Mouse (Mus musculus): ENCODE data around the gene Gpc6. TPM values are rescaled to one million over a fixed set of nuclear protein-coding genes. Genes with fewer than 3 reads are reported as not detected.
A peak's percentile ranks its signal among the peaks of the same experiment; 100 is the strongest.
"Not testable (repeated sequence)": the region's sequence is repeated elsewhere in the genome, so short reads cannot be mapped to it uniquely, and the experiment has no call there.

The Gpc6 gene
- polyA plus RNA-seq, 1 experiment from 2014 or later: 32.2 TPM

- no peak overlapping the region for H3K4me2 ChIP-seq (replicated peaks; ENCODE audit: low read depth, low read length)
- no peak overlapping the region for H3K4me3 ChIP-seq (ENCODE audit: low read depth, low read length)
- 73% methylated on average over 3 of the region's 3 CpGs for WGBS
- no peak overlapping the region for H3K27ac ChIP-seq (ENCODE audit: low read depth, low read length)
- ATAC-seq (ENCODE audit: low FRiP score) (no peak), DNase-seq (ENCODE audit: low spot score) (no peak)
- H3K9ac ChIP-seq (ENCODE audit: low read depth, low read length): no peak overlapping the region
- no peaks in the 10 kb centered on the region for H3K9me3 ChIP-seq (ENCODE audit: control insufficient read depth, low read length)
- H3K27me3 ChIP-seq (ENCODE audit: control insufficient read depth, insufficient read depth, low read length): no peaks in the 10 kb centered on the region
- H3K36me3 ChIP-seq (ENCODE audit: control insufficient read depth, insufficient read depth, low read length): no peaks in the 10 kb centered on the region
- no peaks in the 10 kb centered on the region for H3K4me1 ChIP-seq (replicated peaks; ENCODE audit: control insufficient read depth, insufficient read depth, low read length)
Observed at GRCm38 (mm10) chr14:117427776-117428175, 502.7 kb downstream of the Gpc6 start.

DNA sequence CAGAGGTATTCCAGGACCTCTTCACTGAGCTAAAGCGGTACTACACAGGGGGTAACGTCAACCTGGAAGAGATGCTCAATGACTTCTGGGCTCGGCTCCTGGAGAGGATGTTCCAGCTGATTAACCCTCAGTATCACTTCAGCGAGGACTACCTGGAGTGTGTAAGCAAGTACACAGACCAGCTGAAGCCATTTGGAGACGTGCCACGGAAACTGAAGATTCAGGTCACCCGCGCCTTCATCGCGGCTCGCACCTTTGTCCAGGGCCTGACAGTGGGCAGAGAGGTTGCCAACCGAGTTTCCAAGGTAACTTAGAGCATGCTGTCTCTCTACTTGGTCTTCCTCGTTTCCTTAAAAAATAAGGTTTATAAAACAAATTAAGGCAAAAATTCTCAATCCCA is 510.6 kb downstream of the Gpc6 start:
- DNase-seq (ENCODE audit: low spot score) (no peak), ATAC-seq (ENCODE audit: low FRiP score) (no peak)
- no peak overlapping the region for H3K4me3 ChIP-seq (ENCODE audit: low read depth, low read length)
- H3K9me3 ChIP-seq (ENCODE audit: control insufficient read depth, low read length): no peaks in the 10 kb centered on the region
- 91% methylated on average over 13 of the region's 13 CpGs for WGBS
- no peak overlapping the region for H3K9ac ChIP-seq (ENCODE audit: low read depth, low read length)
- no peak overlapping the region for H3K27ac ChIP-seq (ENCODE audit: low read depth, low read length)
- no peaks in the 10 kb centered on the region for H3K27me3 ChIP-seq (ENCODE audit: control insufficient read depth, insufficient read depth, low read length)
- H3K4me1 ChIP-seq (replicated peaks; ENCODE audit: control insufficient read depth, insufficient read depth, low read length): no peaks in the 10 kb centered on the region
- no peak overlapping the region for H3K4me2 ChIP-seq (replicated peaks; ENCODE audit: low read depth, low read length)
- H3K36me3 ChIP-seq (ENCODE audit: control insufficient read depth, insufficient read depth, low read length): no peaks in the 10 kb centered on the region

DNA sequence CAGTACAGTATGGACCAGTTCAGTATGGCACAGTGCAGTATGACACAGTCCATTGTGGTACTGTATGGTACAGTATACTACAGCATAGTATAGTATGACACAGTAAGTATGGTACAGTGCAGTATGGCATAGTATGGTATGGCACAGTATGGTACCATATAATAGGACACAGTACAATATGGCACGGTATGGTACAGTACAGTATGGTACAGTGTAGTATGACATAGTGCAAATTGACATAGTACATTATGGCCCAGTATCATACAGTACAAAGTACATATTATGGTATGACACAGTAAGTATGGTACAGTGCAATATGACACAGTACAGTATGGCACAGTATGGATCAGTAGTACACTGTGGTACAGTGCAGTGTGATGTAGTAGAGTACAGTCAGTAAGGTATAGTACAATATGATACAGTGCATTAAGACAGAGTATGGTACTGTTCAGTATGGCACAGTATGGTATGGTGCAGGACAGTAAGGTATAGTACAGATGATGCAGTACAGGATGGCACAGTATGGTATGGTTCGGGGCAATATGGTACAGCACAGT is 521.6 kb downstream of the Gpc6 start:
- 91% methylated on average over 2 of the region's 2 CpGs for whole genome bisulfite sequencing
- not testable (repeated sequence) for H3K4me3 ChIP-seq (ENCODE audit: low read depth, low read length); H3K4me1 ChIP-seq (replicated peaks; ENCODE audit: control insufficient read depth, insufficient read depth, low read length); H3K27ac ChIP-seq (ENCODE audit: low read depth, low read length); DNase-seq (ENCODE audit: low spot score); H3K9me3 ChIP-seq (ENCODE audit: control insufficient read depth, low read length); H3K9ac ChIP-seq (ENCODE audit: low read depth, low read length); H3K27me3 ChIP-seq (ENCODE audit: control insufficient read depth, insufficient read depth, low read length); H3K36me3 ChIP-seq (ENCODE audit: control insufficient read depth, insufficient read depth, low read length); H3K4me2 ChIP-seq (replicated peaks; ENCODE audit: low read depth, low read length)
- ATAC-seq (ENCODE audit: low FRiP score): peak; percentile 59

DNA sequence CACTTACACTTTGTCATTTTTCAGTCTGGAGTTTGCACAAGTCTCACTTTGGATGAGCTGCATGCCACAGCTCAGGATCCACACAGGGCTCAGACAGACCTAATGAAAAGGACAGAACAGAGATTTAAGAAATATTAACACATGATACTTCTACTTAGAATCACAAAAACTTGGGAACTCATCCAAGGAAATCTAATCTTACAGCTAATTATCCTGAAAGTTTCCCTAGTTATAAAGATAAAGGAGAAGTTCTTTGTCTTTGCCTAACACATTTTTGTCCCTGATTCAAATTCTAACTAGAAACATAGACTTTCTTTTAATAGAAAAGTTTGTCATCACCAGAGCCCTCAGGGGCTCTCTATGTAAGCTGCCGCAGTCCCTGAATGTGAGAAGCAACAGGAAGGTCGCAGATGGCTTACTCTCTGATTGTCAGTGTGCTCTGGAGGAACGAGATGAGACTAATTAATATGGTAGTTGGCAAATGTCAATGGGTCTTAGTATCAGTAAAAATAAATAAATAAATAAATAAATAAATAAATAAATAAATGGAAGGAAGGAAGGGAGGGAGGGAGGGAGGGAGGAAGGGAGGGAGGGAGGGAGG is 526.4 kb downstream of the Gpc6 start:
- no peak for ATAC-seq (ENCODE audit: low FRiP score)
- no peaks in the 10 kb centered on the region for H3K27me3 ChIP-seq (ENCODE audit: control insufficient read depth, insufficient read depth, low read length)

GRCm38 (mm10) chr14:117452150-117452549 is 527.0 kb downstream of the Gpc6 start:
- peak; percentile 38; the same call in 1 of the 2 replicates for ATAC-seq (ENCODE audit: low FRiP score)
- H3K4me2 ChIP-seq (replicated peaks; ENCODE audit: low read depth, low read length): no peak overlapping the region

More for the DNA sequence above, 526.4 kb downstream of the Gpc6 start:
- no peak for DNase-seq (ENCODE audit: low spot score)
- H3K27ac ChIP-seq (ENCODE audit: low read depth, low read length): no peak overlapping the region
- H3K4me3 ChIP-seq (ENCODE audit: low read depth, low read length): no peak overlapping the region
- no peak overlapping the region for H3K9ac ChIP-seq (ENCODE audit: low read depth, low read length)
- H3K9me3 ChIP-seq (ENCODE audit: control insufficient read depth, low read length): no peaks in the 10 kb centered on the region
- no peaks in the 10 kb centered on the region for H3K36me3 ChIP-seq (ENCODE audit: control insufficient read depth, insufficient read depth, low read length)
- no peak overlapping the region for H3K4me2 ChIP-seq (replicated peaks; ENCODE audit: low read depth, low read length)
- H3K4me1 ChIP-seq (replicated peaks; ENCODE audit: control insufficient read depth, insufficient read depth, low read length): no peaks in the 10 kb centered on the region
- WGBS: 55% methylated on average over 3 of the region's 3 CpGs

DNA sequence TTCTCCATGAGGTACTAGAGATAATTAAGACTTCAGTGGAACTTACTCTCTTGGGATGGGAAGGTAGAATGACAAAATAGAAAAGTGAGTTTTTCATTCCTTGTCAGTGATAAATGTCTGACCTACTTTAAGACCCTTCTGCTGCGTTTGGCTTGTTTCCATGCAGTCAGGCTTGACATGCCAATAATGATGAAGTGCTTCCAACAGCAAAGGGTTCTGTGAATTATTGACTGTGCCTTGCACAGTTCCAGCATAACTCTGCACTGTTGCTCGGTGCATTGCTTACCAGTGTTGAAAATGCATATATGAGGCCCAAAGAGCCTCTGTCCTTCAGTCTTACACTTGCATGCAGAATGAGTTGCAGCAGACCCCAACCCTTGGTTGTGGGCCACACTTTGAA is 548.3 kb downstream of the Gpc6 start:
- H3K27me3 ChIP-seq (ENCODE audit: control insufficient read depth, insufficient read depth, low read length): no peaks in the 10 kb centered on the region
- H3K4me1 ChIP-seq (replicated peaks; ENCODE audit: control insufficient read depth, insufficient read depth, low read length): no peaks in the 10 kb centered on the region
- H3K4me2 ChIP-seq (replicated peaks; ENCODE audit: low read depth, low read length): no peak overlapping the region
- WGBS: 57% methylated on average over 2 of the region's 2 CpGs
- no peak overlapping the region for H3K4me3 ChIP-seq (ENCODE audit: low read depth, low read length)
- DNase-seq (ENCODE audit: low spot score): no peak
- H3K9me3 ChIP-seq (ENCODE audit: control insufficient read depth, low read length): no peaks in the 10 kb centered on the region
- no peak overlapping the region for H3K9ac ChIP-seq (ENCODE audit: low read depth, low read length)
- no peaks in the 10 kb centered on the region for H3K36me3 ChIP-seq (ENCODE audit: control insufficient read depth, insufficient read depth, low read length)
- H3K27ac ChIP-seq (ENCODE audit: low read depth, low read length): no peak overlapping the region
- no peak for ATAC-seq (ENCODE audit: low FRiP score)

More at GRCm38 (mm10) chr14:117452150-117452549, 527.0 kb downstream of the Gpc6 start:
- no peak overlapping the region for H3K9ac ChIP-seq (ENCODE audit: low read depth, low read length)
- H3K4me1 ChIP-seq (replicated peaks; ENCODE audit: control insufficient read depth, insufficient read depth, low read length): no peaks in the 10 kb centered on the region
- peak; percentile 4 for DNase-seq (ENCODE audit: low spot score)
- H3K27me3 ChIP-seq (ENCODE audit: control insufficient read depth, insufficient read depth, low read length): no peaks in the 10 kb centered on the region
- WGBS: 68% methylated on average over 7 of the region's 7 CpGs
- H3K27ac ChIP-seq (ENCODE audit: low read depth, low read length): no peak overlapping the region
- H3K36me3 ChIP-seq (ENCODE audit: control insufficient read depth, insufficient read depth, low read length): no peaks in the 10 kb centered on the region
- no peak overlapping the region for H3K4me3 ChIP-seq (ENCODE audit: low read depth, low read length)
- no peaks in the 10 kb centered on the region for H3K9me3 ChIP-seq (ENCODE audit: control insufficient read depth, low read length)

DNA sequence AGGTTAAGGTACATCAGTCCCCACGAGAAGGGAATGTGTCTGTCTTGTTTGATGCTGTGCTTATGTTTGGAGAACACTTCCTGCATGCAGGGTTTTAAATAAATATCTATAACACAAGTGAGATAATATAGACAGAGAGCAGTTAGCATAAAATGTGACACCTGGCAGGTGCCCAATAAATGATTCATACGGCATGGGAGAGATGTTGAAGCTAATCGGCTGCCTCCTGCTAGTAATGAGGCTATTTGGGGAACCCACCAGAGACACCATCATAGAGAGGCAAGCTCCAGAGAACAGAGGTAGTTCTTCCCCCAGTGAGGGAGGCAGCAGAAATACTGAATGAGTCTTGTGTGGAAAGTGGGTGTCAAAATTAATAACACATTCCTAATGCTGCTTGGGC is 553.8 kb downstream of the Gpc6 start:
- ATAC-seq (ENCODE audit: low FRiP score): no peak
- Histone ChIP-seq H3K4me3 (ENCODE audit: low read depth, low read length) (no peak overlapping the region), H3K9me3 (ENCODE audit: control insufficient read depth, low read length) (no peaks in the 10 kb centered on the region), H3K9ac (ENCODE audit: low read depth, low read length) (no peak overlapping the region), H3K4me2 (replicated peaks; ENCODE audit: low read depth, low read length) (no peak overlapping the region), H3K27me3 (ENCODE audit: control insufficient read depth, insufficient read depth, low read length) (no peaks in the 10 kb centered on the region), H3K27ac (ENCODE audit: low read depth, low read length) (no peak overlapping the region), H3K36me3 (ENCODE audit: control insufficient read depth, insufficient read depth, low read length) (no peaks in the 10 kb centered on the region), H3K4me1 (replicated peaks; ENCODE audit: control insufficient read depth, insufficient read depth, low read length) (no peaks in the 10 kb centered on the region)
- DNase-seq (ENCODE audit: low spot score): no peak
- WGBS: 79% methylated on average over 3 of the region's 3 CpGs

- H3K4me2 ChIP-seq (replicated peaks; ENCODE audit: low read depth, low read length): no peak overlapping the region
- H3K27ac ChIP-seq (ENCODE audit: low read depth, low read length): no peak overlapping the region
- H3K4me3 ChIP-seq (ENCODE audit: low read depth, low read length): no peak overlapping the region
- H3K4me1 ChIP-seq (replicated peaks; ENCODE audit: control insufficient read depth, insufficient read depth, low read length): no peaks in the 10 kb centered on the region
- WGBS: 86% methylated on average over 4 of the region's 4 CpGs
- no peaks in the 10 kb centered on the region for H3K9me3 ChIP-seq (ENCODE audit: control insufficient read depth, low read length)
- H3K36me3 ChIP-seq (ENCODE audit: control insufficient read depth, insufficient read depth, low read length): no peaks in the 10 kb centered on the region
- H3K9ac ChIP-seq (ENCODE audit: low read depth, low read length): no peak overlapping the region
- ATAC-seq (ENCODE audit: low FRiP score): no peak
- DNase-seq (ENCODE audit: low spot score): no peak
- H3K27me3 ChIP-seq (ENCODE audit: control insufficient read depth, insufficient read depth, low read length): no peaks in the 10 kb centered on the region
Observed at GRCm38 (mm10) chr14:117487161-117487754, 562.1 kb downstream of the Gpc6 start.

GRCm38 (mm10) chr14:117490469-117490868 is 565.4 kb downstream of the Gpc6 start:
- Histone ChIP-seq H3K9ac (ENCODE audit: low read depth, low read length) (no peak overlapping the region), H3K36me3 (ENCODE audit: control insufficient read depth, insufficient read depth, low read length) (no peaks in the 10 kb centered on the region), H3K4me1 (replicated peaks; ENCODE audit: control insufficient read depth, insufficient read depth, low read length) (no peaks in the 10 kb centered on the region), H3K4me3 (ENCODE audit: low read depth, low read length) (no peak overlapping the region), H3K27ac (ENCODE audit: low read depth, low read length) (no peak overlapping the region), H3K4me2 (replicated peaks; ENCODE audit: low read depth, low read length) (no peak overlapping the region), H3K27me3 (ENCODE audit: control insufficient read depth, insufficient read depth, low read length) (no peaks in the 10 kb centered on the region), H3K9me3 (ENCODE audit: control insufficient read depth, low read length) (no peaks in the 10 kb centered on the region)
- ATAC-seq (ENCODE audit: low FRiP score) (no peak), DNase-seq (ENCODE audit: low spot score) (no peak)
- 78% methylated on average over 5 of the region's 5 CpGs for WGBS
